Mouse (Mus musculus) limb, embryonic 13.5 days (tissue): ENCODE data around the gene Cdkn2d. TPM values are rescaled to one million over a fixed set of nuclear protein-coding genes. Genes with fewer than 3 reads are reported as not detected.
"Not testable (repeated sequence)": the region's sequence is repeated elsewhere in the genome, so short reads cannot be mapped to it uniquely, and the experiment has no call there.

ENCODE experiments used
- ATAC-seq: fragments of 200-750 bp; cut with Nextera tagmentation; 2 replicates; pipeline ENCODE4 v1.8.0; 2017; ENCODE audit warnings: low read depth, moderate number of reproducible peaks, moderate TSS enrichment; ENCODE audit not compliant: low FRiP score
- H3K27ac ChIP-seq: fragments of 300-500 bp; sonication (generic); 2 replicates; pipeline ENCODE4 v1.5.1; 2015; ENCODE audit warnings: inconsistent platforms, mild to moderate bottlenecking, moderate library complexity
- H3K27me3 ChIP-seq: fragments of 300-500 bp; sonication (generic); 2 replicates; pipeline ENCODE4 v1.6.1; 2015; ENCODE audit warnings: mild to moderate bottlenecking, inconsistent platforms
- H3K36me3 ChIP-seq: fragments of 300-500 bp; sonication (generic); 2 replicates; pipeline ENCODE4 v1.6.1; 2015; ENCODE audit warnings: inconsistent platforms, mild to moderate bottlenecking, moderate library complexity
- H3K4me1 ChIP-seq: fragments of 300-500 bp; sonication (generic); 2 replicates; pipeline ENCODE4 v1.6.1; 2015; ENCODE audit warnings: inconsistent platforms
- H3K4me2 ChIP-seq: fragments of 300-500 bp; sonication (generic); replicated peaks from 2 replicates; pipeline ENCODE4 v1.6.1; 2015; ENCODE audit warnings: inconsistent platforms, mild to moderate bottlenecking, moderate library complexity
- H3K4me3 ChIP-seq: fragments of 300-500 bp; sonication (generic); 2 replicates; pipeline ENCODE4 v1.5.1; 2015; ENCODE audit warnings: moderate library complexity, mild to moderate bottlenecking, inconsistent platforms
- H3K9ac ChIP-seq: fragments of 300-500 bp; sonication (generic); 2 replicates; pipeline ENCODE4 v1.6.1; 2015; ENCODE audit warnings: mild to moderate bottlenecking, inconsistent platforms
- H3K9me3 ChIP-seq: fragments of 300-500 bp; sonication (generic); 2 replicates; pipeline ENCODE4 v1.6.1; 2016; ENCODE audit warnings: inconsistent platforms
- WGBS: fragments of 180-500 bp; shearing (Covaris S2); methylation state at CpG from one replicate; pipeline ENCODE4 v1.1.7; 2015; 5-methylcytosine and 5-hydroxymethylcytosine counted together
- polyA plus RNA-seq: library from polyadenylated mRNA; unstranded; fragments of >200 nt; fragmentation: Nextera tagmentation; extraction: Ambion mirVana; gene quantifications from 2 replicates; pipeline ENCODE4 v1.2.1, GENCODE M21; 2015

Gene Cdkn2d
- polyA plus RNA-seq, 1 experiment from 2014 or later: 51.2 TPM

DNA sequence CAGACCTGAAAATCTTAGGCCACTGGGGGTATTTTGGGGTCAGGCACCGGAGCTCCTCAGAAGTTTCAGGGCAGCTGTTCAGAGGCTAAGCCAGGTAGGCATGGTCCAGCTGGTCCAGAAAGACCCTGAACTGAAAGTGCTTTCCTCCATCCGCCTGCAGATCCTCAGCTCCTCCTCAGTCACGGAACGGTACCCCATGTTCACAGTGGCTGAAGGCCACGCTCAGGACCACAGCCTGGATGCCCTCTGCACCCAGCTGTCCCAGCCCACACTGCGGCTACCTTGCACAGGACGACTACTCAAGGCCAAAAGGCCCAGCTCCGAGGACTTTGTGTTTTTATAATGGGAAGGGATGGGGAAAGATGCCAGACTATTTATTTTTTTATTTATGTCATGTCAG is 18.1 kb downstream of the Cdkn2d start:
- Histone ChIP-seq H3K27ac (no peak overlapping the region), H3K4me2 (no peak overlapping the region), H3K27me3 (no peaks in the 10 kb centered on the region), H3K9ac (no peak overlapping the region), H3K4me3 (no peak overlapping the region), H3K36me3 (peaks cover 98% of the 10 kb centered on the region), H3K9me3 (no peaks in the 10 kb centered on the region), H3K4me1 (no peaks in the 10 kb centered on the region)
- WGBS: 87% methylated on average over 8 of the region's 8 CpGs
- no peak for ATAC-seq

DNA sequence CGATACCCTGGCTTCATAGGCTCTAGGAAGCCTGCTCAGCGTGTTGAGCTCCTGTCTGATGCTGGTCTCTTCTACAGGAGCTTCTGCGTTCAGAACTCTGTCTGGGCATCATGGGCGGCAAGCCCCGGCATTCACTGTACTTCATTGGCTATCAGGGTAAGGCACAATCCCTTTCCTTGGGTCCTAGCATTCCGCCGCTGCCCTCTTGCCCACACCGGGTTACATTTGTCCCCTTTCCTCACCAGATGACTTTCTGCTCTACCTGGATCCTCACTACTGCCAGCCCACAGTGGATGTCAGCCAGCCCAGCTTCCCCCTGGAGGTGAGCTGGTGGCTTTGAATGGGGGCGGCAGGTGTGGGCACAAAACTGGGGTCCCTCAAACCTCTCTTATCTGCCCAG is 18.8 kb downstream of the Cdkn2d start:
- H3K27ac ChIP-seq: no peak overlapping the region
- H3K36me3 ChIP-seq: peaks cover 95% of the 10 kb centered on the region
- H3K4me1 ChIP-seq: no peaks in the 10 kb centered on the region
- 90% methylated on average over 9 of the region's 9 CpGs for WGBS
- no peak overlapping the region for H3K4me3 ChIP-seq
- no peak overlapping the region for H3K9ac ChIP-seq
- ATAC-seq: no peak
- no peak overlapping the region for H3K4me2 ChIP-seq
- H3K27me3 ChIP-seq: no peaks in the 10 kb centered on the region
- no peaks in the 10 kb centered on the region for H3K9me3 ChIP-seq

DNA sequence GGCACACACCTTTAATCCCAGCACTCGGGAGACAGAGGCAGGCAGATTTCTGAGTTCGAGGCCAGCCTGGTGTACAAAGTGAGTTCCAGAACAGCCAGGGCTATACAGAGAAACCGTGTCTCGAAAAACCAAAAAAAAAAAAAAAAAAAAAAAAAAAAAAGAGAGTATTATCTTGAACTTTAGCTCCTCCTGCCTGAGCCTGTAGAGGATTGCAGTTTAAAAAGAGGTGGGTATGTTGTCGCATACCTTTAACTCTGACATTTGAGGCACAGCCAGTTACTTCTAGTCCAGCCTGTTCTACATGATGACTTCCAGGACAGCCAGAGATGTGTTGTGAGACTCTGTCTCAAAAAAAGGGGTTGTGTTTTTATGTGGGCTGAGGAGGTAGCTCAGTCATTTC is 21.6 kb downstream of the Cdkn2d start:
- H3K27me3 ChIP-seq, H3K9me3 ChIP-seq, ATAC-seq, H3K9ac ChIP-seq, H3K4me2 ChIP-seq, H3K27ac ChIP-seq, H3K4me3 ChIP-seq: not testable (repeated sequence)
- H3K4me1 ChIP-seq: peaks cover 18% of the 10 kb centered on the region
- 88% methylated on average over 5 of the region's 5 CpGs for WGBS
- peaks cover 74% of the 10 kb centered on the region for H3K36me3 ChIP-seq

DNA sequence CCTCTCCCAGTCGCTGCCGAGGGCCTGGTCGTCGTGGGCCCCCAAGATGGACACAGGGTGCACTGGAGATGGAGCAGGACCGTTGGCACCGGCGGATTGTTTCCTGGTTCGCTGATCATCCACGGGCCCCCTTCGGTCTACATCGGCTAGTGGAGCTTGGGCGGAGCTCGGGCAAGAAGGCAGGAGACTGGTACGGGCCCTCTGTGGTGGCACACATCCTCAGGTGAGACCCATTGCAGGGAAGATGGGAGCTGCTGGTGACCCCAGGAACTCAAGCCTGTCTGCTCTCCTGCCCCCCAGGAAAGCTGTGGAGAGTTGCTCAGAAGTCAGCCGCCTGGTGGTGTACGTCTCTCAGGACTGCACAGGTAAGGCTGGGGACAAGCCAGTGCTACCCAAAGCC is 22.9 kb downstream of the Cdkn2d start:
- H3K4me2 ChIP-seq: no peak overlapping the region
- H3K9me3 ChIP-seq: no peaks in the 10 kb centered on the region
- H3K27ac ChIP-seq: no peak overlapping the region
- H3K4me1 ChIP-seq: peaks cover 23% of the 10 kb centered on the region
- H3K36me3 ChIP-seq: peaks cover 61% of the 10 kb centered on the region
- no peaks in the 10 kb centered on the region for H3K27me3 ChIP-seq
- no peak overlapping the region for H3K9ac ChIP-seq
- WGBS: 92% methylated on average over 16 of the region's 16 CpGs
- no peak overlapping the region for H3K4me3 ChIP-seq
- ATAC-seq: no peak

GRCm38 (mm10) chr9:21266889-21267288 is 24.3 kb downstream of the Cdkn2d start:
- 0 out of 2 replicates have a peak overlapping the region, but pooled peaks have one; percentile 87 for H3K4me3 ChIP-seq
- no peak for ATAC-seq
- peaks cover 47% of the 10 kb centered on the region for H3K36me3 ChIP-seq
- 89% methylated on average over 5 of the region's 5 CpGs for WGBS
- no peaks in the 10 kb centered on the region for H3K9me3 ChIP-seq
- H3K27me3 ChIP-seq: no peaks in the 10 kb centered on the region
- H3K4me2 ChIP-seq: no peak overlapping the region; the same call in 1 of the 2 replicates
- H3K9ac ChIP-seq: peak overlapping the region; percentile 15; the same call in 1 of the 2 replicates
- peaks cover 23% of the 10 kb centered on the region for H3K4me1 ChIP-seq
- no peak overlapping the region for H3K27ac ChIP-seq

- Histone ChIP-seq H3K9ac (peak overlapping the region; percentile 87), H3K4me2 (peak overlapping the region; percentile 89), H3K4me1 (peaks cover 23% of the 10 kb centered on the region), H3K36me3 (peaks cover 34% of the 10 kb centered on the region), H3K27me3 (no peaks in the 10 kb centered on the region), H3K9me3 (no peaks in the 10 kb centered on the region), H3K4me3 (peak overlapping the region; percentile 87), H3K27ac (no peak overlapping the region)
- 6% methylated on average over 11 of the region's 11 CpGs for WGBS
- ATAC-seq: 0 out of 2 replicates have a peak, but pooled peaks have one; percentile 1
Observed at GRCm38 (mm10) chr9:21265611-21266010, 25.6 kb downstream of the Cdkn2d start.

- H3K4me2 ChIP-seq: peak within 1 kb of the TSS; percentile 89
- H3K36me3 ChIP-seq: peaks cover 29% of the 10 kb centered on the region
- no peaks in the 10 kb centered on the region for H3K9me3 ChIP-seq
- peak within 1 kb of the TSS; percentile 87 for H3K9ac ChIP-seq
- peak within 1 kb of the TSS; percentile 87 for H3K4me3 ChIP-seq
- H3K4me1 ChIP-seq: peaks cover 23% of the 10 kb centered on the region
- ATAC-seq: peak; percentile 96
- H3K27me3 ChIP-seq: no peaks in the 10 kb centered on the region
- H3K27ac ChIP-seq: peak within 1 kb of the TSS; percentile 81
- under 1% methylated on average over 49 of the region's 49 CpGs for WGBS
Observed at GRCm38 (mm10) chr9:21265000-21265561, 26.1 kb downstream of the Cdkn2d start, which contains the start of gene Atg4d. Gene Atg4d, plus strand, starts transcription at chr9:21265293.

DNA sequence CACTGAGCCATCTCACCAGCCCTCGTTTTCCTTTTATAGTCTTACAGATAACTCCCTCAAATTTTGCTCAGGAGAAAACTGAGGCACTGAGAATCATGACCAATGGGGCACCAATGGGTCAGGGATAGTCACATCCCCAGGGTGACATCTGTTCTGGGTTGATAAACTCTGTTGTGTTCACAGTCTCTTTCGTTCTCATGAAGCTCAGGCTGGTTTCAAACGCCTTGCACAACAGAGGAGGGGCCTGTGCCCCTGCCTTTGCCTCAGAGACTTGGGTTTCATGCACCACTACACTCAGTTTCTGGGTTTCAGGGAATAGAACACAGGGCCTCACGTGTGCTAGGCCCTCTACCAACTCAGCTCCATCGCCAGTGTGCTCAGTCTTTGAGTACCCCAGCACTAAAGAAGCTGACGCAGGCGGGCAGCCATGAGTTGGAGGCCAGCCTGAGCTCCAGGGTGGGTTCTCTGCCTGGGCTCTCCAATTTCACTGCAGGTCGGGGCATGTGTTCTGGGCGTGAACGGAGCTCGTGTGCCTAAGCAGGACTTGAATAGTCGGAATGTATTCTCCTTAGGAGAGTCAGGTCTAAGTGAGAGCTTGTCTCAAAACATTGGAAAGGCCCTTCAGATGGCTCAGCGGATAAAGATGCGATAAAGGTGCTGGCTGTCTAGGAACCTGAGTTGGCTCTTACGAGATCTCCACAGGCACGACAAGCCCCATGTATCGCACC is 26.8 kb downstream of the Cdkn2d start:
- H3K27me3 ChIP-seq: no peaks in the 10 kb centered on the region
- peak overlapping the region; percentile 87 for H3K9ac ChIP-seq
- peak; percentile 31; the same call in 1 of the 2 replicates for ATAC-seq
- peak overlapping the region; percentile 89 for H3K4me2 ChIP-seq
- 15% methylated on average over 17 of the region's 17 CpGs for WGBS
- no peaks in the 10 kb centered on the region for H3K9me3 ChIP-seq
- H3K27ac ChIP-seq: peak overlapping the region; percentile 81
- peaks cover 23% of the 10 kb centered on the region for H3K4me1 ChIP-seq
- peaks cover 24% of the 10 kb centered on the region for H3K36me3 ChIP-seq
- peak overlapping the region; percentile 87 for H3K4me3 ChIP-seq

- no peak overlapping the region for H3K4me2 ChIP-seq
Observed at GRCm38 (mm10) chr9:21261831-21262230, 29.4 kb downstream of the Cdkn2d start.

GRCm38 (mm10) chr9:21260491-21261040 is 30.6 kb downstream of the Cdkn2d start:
- WGBS: 67% methylated on average over 6 of the region's 6 CpGs
- H3K27me3 ChIP-seq: no peaks in the 10 kb centered on the region
- H3K4me2 ChIP-seq: no peak overlapping the region
- H3K4me1 ChIP-seq: peaks cover 8% of the 10 kb centered on the region
- no peak overlapping the region for H3K27ac ChIP-seq
- H3K36me3 ChIP-seq: no peaks in the 10 kb centered on the region
- H3K4me3 ChIP-seq: no peak overlapping the region
- H3K9me3 ChIP-seq: no peaks in the 10 kb centered on the region
- ATAC-seq: no peak
- no peak overlapping the region for H3K9ac ChIP-seq

More at GRCm38 (mm10) chr9:21261831-21262230, 29.4 kb downstream of the Cdkn2d start:
- Histone ChIP-seq H3K9ac (no peak overlapping the region), H3K36me3 (peaks cover 2% of the 10 kb centered on the region; the same call in 1 of the 2 replicates), H3K27me3 (no peaks in the 10 kb centered on the region), H3K27ac (no peak overlapping the region), H3K4me3 (no peak overlapping the region), H3K9me3 (no peaks in the 10 kb centered on the region), H3K4me1 (peaks cover 21% of the 10 kb centered on the region)
- WGBS: 67% methylated on average over 2 of the region's 2 CpGs
- no peak for ATAC-seq

DNA sequence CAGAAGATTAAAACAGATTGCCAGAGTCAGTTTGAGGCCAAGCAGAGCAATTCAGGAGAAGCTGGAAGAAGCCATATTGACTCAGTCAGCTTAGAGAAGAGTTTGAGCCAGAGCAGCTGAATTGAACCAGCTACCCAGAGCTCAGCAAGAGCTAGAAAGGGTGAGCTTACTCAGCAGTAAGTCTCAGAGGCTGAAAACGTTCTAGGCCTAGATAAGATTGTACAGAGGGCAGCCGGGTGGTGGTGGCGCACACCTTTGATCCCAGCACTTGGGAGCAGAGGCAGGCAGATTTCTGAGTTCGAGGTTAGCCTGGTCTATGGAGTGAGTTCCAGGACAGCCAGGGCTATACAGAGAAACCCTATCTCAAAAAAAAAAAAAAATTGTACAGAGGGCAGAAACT is 34.9 kb downstream of the Cdkn2d start:
- not testable (repeated sequence) for H3K4me1 ChIP-seq, H3K36me3 ChIP-seq, H3K4me2 ChIP-seq, H3K9me3 ChIP-seq, H3K9ac ChIP-seq, H3K4me3 ChIP-seq, ATAC-seq, H3K27ac ChIP-seq
- WGBS: 87% methylated on average over 4 of the region's 4 CpGs
- H3K27me3 ChIP-seq: peaks cover 18% of the 10 kb centered on the region

- Histone ChIP-seq H3K36me3 (no peaks in the 10 kb centered on the region), H3K9ac (no peak overlapping the region)
- no peak for ATAC-seq
Observed at GRCm38 (mm10) chr9:21254690-21255089, 36.5 kb downstream of the Cdkn2d start.

More at GRCm38 (mm10) chr9:21254690-21255089, 36.5 kb downstream of the Cdkn2d start:
- H3K27me3 ChIP-seq: peaks cover 35% of the 10 kb centered on the region
- H3K4me3 ChIP-seq: no peak overlapping the region
- H3K9me3 ChIP-seq: no peaks in the 10 kb centered on the region
- H3K4me1 ChIP-seq: peaks cover 8% of the 10 kb centered on the region
- no peak overlapping the region for H3K27ac ChIP-seq
- no peak overlapping the region for H3K4me2 ChIP-seq
